Mouse (Mus musculus): ENCODE measurements around the gene Pth2. TPM values are rescaled to one million over a fixed set of nuclear protein-coding genes. Genes with fewer than 3 reads are reported as not detected.
"Not testable (repeated sequence)": the region's sequence is repeated elsewhere in the genome, so short reads cannot be mapped to it uniquely, and the experiment has no call there.

Gene Pth2
- polyA plus RNA-seq, 1 experiment from 2014 or later = 0.53 TPM

DNA sequence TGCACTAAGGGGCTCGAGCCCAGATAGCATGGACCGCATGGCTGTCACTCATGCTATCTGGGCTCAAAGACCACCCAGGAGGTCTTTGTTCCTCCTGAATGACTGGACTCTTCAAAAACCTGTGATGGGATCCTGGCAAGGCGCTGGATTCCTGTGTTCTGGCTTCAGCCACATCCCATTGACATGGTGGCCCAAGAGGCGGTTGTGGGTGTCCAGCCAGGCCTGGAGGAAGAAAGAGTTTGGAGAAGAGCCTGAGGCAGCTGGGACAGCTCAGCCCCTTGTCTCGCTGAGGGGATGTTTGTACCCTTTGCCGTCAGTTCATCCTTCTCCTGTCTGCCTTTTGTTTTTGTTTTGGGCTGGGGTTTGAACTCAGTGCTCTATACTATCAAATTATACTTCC is 31.2 kb upstream of the Pth2 start:
- ATAC-seq (ENCODE audit: low FRiP score) = no peak
- Histone ChIP-seq H3K9ac (ENCODE audit: low read length) (no peak overlapping the region), H3K27me3 (ENCODE audit: control insufficient read depth, insufficient read depth, low read length) (no peaks in the 10 kb centered on the region), H3K4me3 (ENCODE audit: low read depth, low read length) (no peak overlapping the region), H3K4me1 (ENCODE audit: control insufficient read depth, insufficient read depth, low read length) (peaks cover 9% of the 10 kb centered on the region), H3K4me2 (no peak overlapping the region), H3K36me3 (ENCODE audit: control insufficient read depth, insufficient read depth, low read length) (no peaks in the 10 kb centered on the region; the same call in 1 of the 2 replicates), H3K9me3 (ENCODE audit: control insufficient read depth, low read length) (no peaks in the 10 kb centered on the region), H3K27ac (ENCODE audit: low read depth, low read length) (no peak overlapping the region)
- 26% methylated on average over 6 of the region's 6 CpGs for WGBS
- no peak for DNase-seq (ENCODE audit: low spot score, missing footprints)

DNA sequence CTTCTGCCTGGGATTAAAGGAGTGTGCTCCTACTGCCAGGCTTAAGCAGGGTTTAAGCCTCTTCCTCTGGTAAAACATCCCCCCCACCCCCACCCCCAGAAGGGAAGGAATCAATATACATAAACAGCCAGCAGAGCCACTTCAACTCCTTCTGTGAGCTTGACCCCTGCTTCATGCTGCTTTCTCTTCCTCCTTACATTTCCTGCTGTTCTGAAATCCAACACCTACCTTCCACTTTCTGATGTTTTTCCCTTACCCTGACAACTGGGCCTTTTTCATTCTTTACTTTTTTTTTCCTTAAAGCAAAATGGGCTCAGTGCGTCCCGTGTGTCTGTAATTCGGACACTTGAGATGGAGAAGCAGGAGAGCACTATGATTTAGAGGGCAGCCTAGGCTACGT is 30.5 kb upstream of the Pth2 start:
- Histone ChIP-seq H3K27ac (ENCODE audit: low read depth, low read length) (no peak overlapping the region), H3K4me1 (ENCODE audit: control insufficient read depth, insufficient read depth, low read length) (peaks cover 11% of the 10 kb centered on the region), H3K4me3 (ENCODE audit: low read depth, low read length) (no peak overlapping the region), H3K36me3 (ENCODE audit: control insufficient read depth, insufficient read depth, low read length) (no peaks in the 10 kb centered on the region), H3K27me3 (ENCODE audit: control insufficient read depth, insufficient read depth, low read length) (no peaks in the 10 kb centered on the region), H3K9me3 (ENCODE audit: control insufficient read depth, low read length) (no peaks in the 10 kb centered on the region), H3K4me2 (no peak overlapping the region), H3K9ac (ENCODE audit: low read length) (no peak overlapping the region)
- ATAC-seq (ENCODE audit: low FRiP score) (no peak), DNase-seq (ENCODE audit: low spot score, missing footprints) (no peak)
- 58% methylated on average over 4 of the region's 4 CpGs for WGBS

DNA sequence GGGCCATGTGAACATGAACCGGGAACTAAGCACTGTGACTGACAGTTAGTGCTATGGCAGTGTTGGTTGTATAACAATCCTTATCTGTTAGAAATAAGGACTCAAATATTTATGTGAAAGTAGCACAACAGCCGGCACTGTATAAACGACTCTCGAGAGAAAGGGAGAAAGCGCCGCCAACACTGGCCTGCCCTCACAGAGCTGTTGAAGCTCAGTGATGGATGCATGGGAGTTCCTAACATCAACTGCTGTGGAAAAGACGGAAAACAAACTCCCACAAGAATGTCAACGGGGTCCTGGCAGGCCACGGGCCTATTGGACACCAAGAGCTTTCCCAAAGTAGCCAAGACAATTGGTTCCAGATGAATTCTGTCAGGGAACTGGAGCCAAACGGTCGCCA is 29.5 kb upstream of the Pth2 start:
- Histone ChIP-seq H3K4me3 (ENCODE audit: low read depth, low read length) (no peak overlapping the region), H3K4me2 (no peak overlapping the region), H3K4me1 (ENCODE audit: control insufficient read depth, insufficient read depth, low read length) (peaks cover 11% of the 10 kb centered on the region), H3K36me3 (ENCODE audit: control insufficient read depth, insufficient read depth, low read length) (no peaks in the 10 kb centered on the region), H3K9me3 (ENCODE audit: control insufficient read depth, low read length) (no peaks in the 10 kb centered on the region), H3K27me3 (ENCODE audit: control insufficient read depth, insufficient read depth, low read length) (no peaks in the 10 kb centered on the region), H3K27ac (ENCODE audit: low read depth, low read length) (no peak overlapping the region), H3K9ac (ENCODE audit: low read length) (no peak overlapping the region)
- ATAC-seq (ENCODE audit: low FRiP score) = no peak
- DNase-seq (ENCODE audit: low spot score, missing footprints) = no peak
- 82% methylated on average over 11 of the region's 11 CpGs for WGBS

DNA sequence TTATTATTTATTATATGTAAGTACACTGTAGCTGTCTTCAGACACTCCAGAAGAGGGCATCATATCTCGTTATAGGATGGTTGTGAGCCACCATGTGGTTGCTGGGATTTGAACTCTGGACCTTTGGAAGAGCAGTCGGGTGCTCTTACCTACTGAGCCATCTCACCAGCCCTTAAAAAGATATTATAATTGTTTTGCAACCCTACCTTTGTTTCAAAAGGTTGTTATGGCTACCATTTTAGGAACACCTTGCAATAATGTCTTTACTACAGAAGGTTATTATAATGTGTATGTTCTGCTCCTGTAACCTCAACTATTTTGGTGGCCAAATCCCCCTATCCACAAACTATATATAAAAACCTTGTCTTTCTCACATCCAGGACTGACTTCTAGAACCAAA is 27.7 kb upstream of the Pth2 start:
- not testable (repeated sequence) for H3K9ac ChIP-seq (ENCODE audit: low read length); DNase-seq (ENCODE audit: low spot score, missing footprints); H3K9me3 ChIP-seq (ENCODE audit: control insufficient read depth, low read length); H3K36me3 ChIP-seq (ENCODE audit: control insufficient read depth, insufficient read depth, low read length); H3K27me3 ChIP-seq (ENCODE audit: control insufficient read depth, insufficient read depth, low read length); H3K27ac ChIP-seq (ENCODE audit: low read depth, low read length); ATAC-seq (ENCODE audit: low FRiP score)
- Histone ChIP-seq H3K4me2 (peak overlapping the region; percentile 73; the same call in 1 of the 2 replicates), H3K4me3 (ENCODE audit: low read depth, low read length) (peak overlapping the region; percentile 56; the same call in 1 of the 2 replicates), H3K4me1 (ENCODE audit: control insufficient read depth, insufficient read depth, low read length) (peaks cover 11% of the 10 kb centered on the region)
- WGBS = 91% methylated on average over 2 of the region's 2 CpGs

DNA sequence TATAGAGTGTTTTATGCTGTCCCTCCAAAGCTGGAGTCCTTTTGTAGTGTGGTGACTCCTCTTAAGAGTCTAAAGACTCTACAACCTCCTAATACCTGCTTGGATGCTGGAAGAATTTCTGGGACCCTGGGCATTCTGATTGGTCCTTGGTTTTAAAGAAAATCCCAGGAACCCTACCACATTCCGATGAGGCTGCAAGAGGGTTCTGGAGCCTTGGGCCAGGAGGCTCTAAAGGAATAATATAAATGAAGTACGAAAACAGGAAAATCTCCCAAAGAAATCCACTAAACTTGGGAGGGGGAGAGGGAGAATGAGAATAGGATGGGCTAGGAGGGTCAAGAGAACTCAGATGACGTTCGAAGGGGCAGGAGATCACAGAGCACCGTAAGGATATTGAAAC is 27.2 kb upstream of the Pth2 start:
- H3K4me1 ChIP-seq (ENCODE audit: control insufficient read depth, insufficient read depth, low read length) = peaks cover 11% of the 10 kb centered on the region
- H3K9me3 ChIP-seq (ENCODE audit: control insufficient read depth, low read length) = no peaks in the 10 kb centered on the region
- H3K4me2 ChIP-seq = peak overlapping the region; percentile 73
- H3K27ac ChIP-seq (ENCODE audit: low read depth, low read length) = peak overlapping the region; percentile 84
- ATAC-seq (ENCODE audit: low FRiP score) (no peak), DNase-seq (ENCODE audit: low spot score, missing footprints) (no peak)
- WGBS = 2% methylated on average over 5 of the region's 5 CpGs
- peak overlapping the region; percentile 56 for H3K4me3 ChIP-seq (ENCODE audit: low read depth, low read length)
- peak overlapping the region; percentile 77 for H3K9ac ChIP-seq (ENCODE audit: low read length)
- H3K27me3 ChIP-seq (ENCODE audit: control insufficient read depth, insufficient read depth, low read length) = no peaks in the 10 kb centered on the region
- H3K36me3 ChIP-seq (ENCODE audit: control insufficient read depth, insufficient read depth, low read length) = no peaks in the 10 kb centered on the region

DNA sequence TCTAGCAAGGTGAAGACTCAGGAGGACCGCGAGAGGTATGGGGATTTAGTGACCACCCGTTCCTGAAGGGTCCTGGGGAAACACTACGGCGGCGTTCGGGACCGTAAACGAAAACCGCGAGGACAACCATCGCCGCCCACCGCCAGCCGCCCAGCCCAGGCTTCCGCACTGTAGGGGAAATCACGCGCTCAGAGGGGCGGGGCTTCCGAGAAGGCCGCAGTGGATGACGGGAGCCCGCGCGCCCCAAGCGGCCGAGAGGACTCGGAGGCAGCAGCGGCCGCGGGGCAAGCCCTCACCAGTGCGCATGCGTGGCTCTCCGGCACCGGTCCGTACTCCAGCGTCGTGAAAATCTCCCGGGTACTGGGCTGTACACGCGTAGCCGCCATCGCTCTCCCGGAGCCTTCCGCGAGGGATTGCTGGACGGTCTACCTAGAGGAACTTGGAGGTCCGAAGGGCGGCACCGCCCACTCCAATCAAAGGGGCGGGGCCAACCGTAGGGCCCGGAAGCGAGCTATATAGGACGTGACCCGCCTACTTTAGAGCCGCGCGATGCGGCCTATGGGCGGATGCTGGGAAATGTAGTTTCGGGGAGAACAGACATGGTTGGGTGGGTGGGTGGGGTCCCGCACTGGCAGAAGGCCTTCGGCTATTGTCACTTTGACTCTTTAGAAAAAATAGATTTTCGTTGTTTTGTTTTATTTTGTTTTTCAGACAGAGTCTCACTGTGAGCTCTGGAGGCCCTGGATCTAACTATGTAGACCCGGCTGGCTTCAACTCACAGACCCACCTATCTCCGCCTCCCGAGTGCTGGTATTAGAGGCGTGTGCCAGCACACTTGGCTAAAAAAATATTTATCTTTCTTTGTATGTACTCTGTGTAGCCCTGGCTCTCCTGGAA is 26.5 kb upstream of the Pth2 start, which contains the start of the genes Pih1d1 and Aldh16a1:
Gene Pih1d1, plus strand, starts transcription at position 208 of the 897 bp plus-strand sequence.
Gene Aldh16a1, minus strand, starts transcription at position 489 of the 897 bp plus-strand sequence.
- peak within 1 kb of the TSS; percentile 77 for H3K9ac ChIP-seq (ENCODE audit: low read length)
- no peaks in the 10 kb centered on the region for H3K27me3 ChIP-seq (ENCODE audit: control insufficient read depth, insufficient read depth, low read length)
- no peaks in the 10 kb centered on the region for H3K9me3 ChIP-seq (ENCODE audit: control insufficient read depth, low read length)
- H3K36me3 ChIP-seq (ENCODE audit: control insufficient read depth, insufficient read depth, low read length) = no peaks in the 10 kb centered on the region
- peaks cover 10% of the 10 kb centered on the region for H3K4me1 ChIP-seq (ENCODE audit: control insufficient read depth, insufficient read depth, low read length)
- H3K4me3 ChIP-seq (ENCODE audit: low read depth, low read length) = peak within 1 kb of the TSS; percentile 56
- DNase-seq (ENCODE audit: low spot score, missing footprints) (peak; percentile 100), ATAC-seq (ENCODE audit: low FRiP score) (peak; percentile 96)
- H3K27ac ChIP-seq (ENCODE audit: low read depth, low read length) = peak within 1 kb of the TSS; percentile 84
- peak within 1 kb of the TSS; percentile 73 for H3K4me2 ChIP-seq
- WGBS = 5% methylated on average over 69 of the region's 69 CpGs

DNA sequence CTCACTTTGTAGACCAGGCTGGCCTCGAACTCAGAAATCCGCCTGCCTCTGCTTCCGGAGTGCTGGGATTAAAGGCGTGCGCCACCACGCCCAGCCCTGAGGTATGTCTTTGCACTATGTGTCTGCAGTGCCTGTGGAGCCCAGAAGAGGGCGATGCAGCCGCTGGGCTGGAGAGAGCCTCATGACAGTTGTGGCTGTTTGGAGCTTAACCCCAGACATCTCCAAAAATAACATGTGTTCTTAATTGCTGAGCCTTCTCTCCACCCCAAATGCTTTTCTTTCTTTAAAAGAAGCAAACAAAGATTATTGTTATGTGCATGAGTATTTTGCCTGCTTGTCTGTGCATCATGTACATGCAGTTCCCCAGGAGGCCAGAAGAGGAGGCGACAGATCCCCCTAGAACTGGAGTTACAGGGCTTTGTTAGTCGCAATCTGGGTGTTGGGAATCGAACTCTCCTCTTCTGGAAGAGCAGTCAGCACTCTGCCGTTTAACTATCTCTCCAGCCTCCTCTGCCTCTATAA is 25.7 kb upstream of the Pth2 start:
- ATAC-seq (ENCODE audit: low FRiP score) = no peak; the same call in 1 of the 2 replicates
- Histone ChIP-seq H3K9me3 (ENCODE audit: control insufficient read depth, low read length) (no peaks in the 10 kb centered on the region), H3K36me3 (ENCODE audit: control insufficient read depth, insufficient read depth, low read length) (no peaks in the 10 kb centered on the region; the same call in 1 of the 2 replicates), H3K4me1 (ENCODE audit: control insufficient read depth, insufficient read depth, low read length) (peaks cover 8% of the 10 kb centered on the region; the same call in 1 of the 2 replicates), H3K4me3 (ENCODE audit: low read depth, low read length) (peak overlapping the region; percentile 56; the same call in 1 of the 2 replicates), H3K27me3 (ENCODE audit: control insufficient read depth, insufficient read depth, low read length) (no peaks in the 10 kb centered on the region), H3K27ac (ENCODE audit: low read depth, low read length) (no peak overlapping the region), H3K4me2 (peak overlapping the region; percentile 31), H3K9ac (ENCODE audit: low read length) (no peak overlapping the region)
- peak; percentile 87 for DNase-seq (ENCODE audit: low spot score, missing footprints)
- 84% methylated on average over 12 of the region's 12 CpGs for WGBS

DNA sequence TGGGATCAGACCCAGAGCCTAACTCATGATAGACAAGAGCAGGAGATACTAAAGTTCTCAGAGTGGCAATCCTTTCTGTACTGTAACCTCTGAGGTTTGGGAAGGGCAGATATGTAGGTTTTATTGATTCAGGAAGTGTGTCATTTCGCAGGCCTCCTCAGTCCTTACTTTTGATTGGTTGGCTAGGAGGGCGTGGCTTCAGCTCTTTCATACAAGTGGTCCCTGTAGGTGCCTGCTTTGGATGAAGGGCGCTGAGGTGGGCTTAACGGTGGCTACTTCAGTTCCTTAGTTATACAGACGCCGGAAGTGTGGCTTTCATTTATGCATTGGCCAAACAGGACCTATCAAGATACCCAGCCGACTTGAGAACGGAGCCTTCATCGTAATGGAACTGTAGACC is 25.2 kb upstream of the Pth2 start:
- H3K36me3 ChIP-seq (ENCODE audit: control insufficient read depth, insufficient read depth, low read length) = no peaks in the 10 kb centered on the region; the same call in 1 of the 2 replicates
- no peak overlapping the region for H3K27ac ChIP-seq (ENCODE audit: low read depth, low read length)
- no peak overlapping the region for H3K4me3 ChIP-seq (ENCODE audit: low read depth, low read length)
- 80% methylated on average over 9 of the region's 9 CpGs for WGBS
- DNase-seq (ENCODE audit: low spot score, missing footprints) (no peak), ATAC-seq (ENCODE audit: low FRiP score) (no peak)
- H3K9me3 ChIP-seq (ENCODE audit: control insufficient read depth, low read length) = no peaks in the 10 kb centered on the region
- H3K4me1 ChIP-seq (ENCODE audit: control insufficient read depth, insufficient read depth, low read length) = peaks cover 8% of the 10 kb centered on the region; the same call in 1 of the 2 replicates
- no peaks in the 10 kb centered on the region for H3K27me3 ChIP-seq (ENCODE audit: control insufficient read depth, insufficient read depth, low read length)
- no peak overlapping the region for H3K9ac ChIP-seq (ENCODE audit: low read length)
- no peak overlapping the region for H3K4me2 ChIP-seq

DNA sequence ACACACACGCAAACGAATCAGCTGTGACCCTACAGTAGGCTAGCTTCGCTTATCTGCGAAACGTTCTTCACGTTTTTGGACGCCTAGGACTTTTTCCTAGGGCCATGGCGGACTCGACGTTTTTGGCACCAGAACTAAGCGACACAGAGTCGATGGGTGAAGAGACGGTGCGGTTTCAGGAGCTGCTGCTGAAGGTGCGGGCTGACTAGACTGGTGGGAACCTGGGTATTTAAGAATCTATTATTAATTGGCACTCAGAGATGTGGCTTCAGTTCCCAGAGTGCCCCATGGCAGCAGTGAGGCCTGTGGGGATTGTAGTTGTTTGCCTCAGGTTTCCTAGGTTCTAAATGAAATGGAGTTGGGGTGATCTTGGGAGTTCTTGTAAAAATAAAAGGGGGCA is 24.6 kb upstream of the Pth2 start:
- WGBS = 96% methylated on average over 15 of the region's 15 CpGs
- Histone ChIP-seq H3K9me3 (ENCODE audit: control insufficient read depth, low read length) (no peaks in the 10 kb centered on the region), H3K27ac (ENCODE audit: low read depth, low read length) (no peak overlapping the region), H3K36me3 (ENCODE audit: control insufficient read depth, insufficient read depth, low read length) (no peaks in the 10 kb centered on the region; the same call in 1 of the 2 replicates), H3K4me2 (no peak overlapping the region), H3K9ac (ENCODE audit: low read length) (no peak overlapping the region), H3K4me1 (ENCODE audit: control insufficient read depth, insufficient read depth, low read length) (peaks cover 8% of the 10 kb centered on the region; the same call in 1 of the 2 replicates), H3K4me3 (ENCODE audit: low read depth, low read length) (no peak overlapping the region), H3K27me3 (ENCODE audit: control insufficient read depth, insufficient read depth, low read length) (no peaks in the 10 kb centered on the region)
- no peak for DNase-seq (ENCODE audit: low spot score, missing footprints)
- no peak for ATAC-seq (ENCODE audit: low FRiP score)

Measured in midbrain, embryonic 11.5 days (tissue).